In genomic region chr10:94625606-94626005, GRCm38 (mm10) we compare ENCODE assay signal across 23 mouse cellular contexts.
"Had no signal": no experiment of that assay in that cellular context is flagged by ENCODE, and none has a peak within 500 bp of the region (broad histone marks: within the 10 kb centered on the region; RNA-seq: fewer than 3 reads in every experiment).

No protein-coding gene starts in this region.

- H3K9me3 ChIP-seq: heart, embryonic 10.5 days; heart, embryonic 12.5 days; hindbrain, embryonic 10.5 days; hindbrain, embryonic 13.5 days; hindbrain, embryonic 15.5 days; limb, embryonic 10.5 days; limb, embryonic 12.5 days had no signal

- ATAC-seq: inflammation-experienced regulatory T-cells, adult 6 months; intestine, postnatal 0 days had no signal

- H3K27me3 ChIP-seq: hindbrain, embryonic 15.5 days had no signal

- H3K9ac ChIP-seq: heart, embryonic 12.5 days; hindbrain, embryonic 13.5 days; hindbrain, embryonic 15.5 days; limb, embryonic 12.5 days had no signal

- H3K4me2 ChIP-seq: heart, embryonic 12.5 days; hindbrain, embryonic 13.5 days; hindbrain, embryonic 15.5 days; limb, embryonic 12.5 days; liver, embryonic 11.5 days had no signal

- H3K27ac ChIP-seq: gastrocnemius, adult 2 months; heart, embryonic 10.5 days; hindbrain, embryonic 10.5 days; hindbrain, embryonic 13.5 days; hindbrain, embryonic 15.5 days; layer of hippocampus, adult 2 months; left cerebral cortex, adult 2 months; limb, embryonic 10.5 days; limb, embryonic 12.5 days had no signal

- H3K36me3 ChIP-seq: heart, embryonic 10.5 days; heart, embryonic 12.5 days; hindbrain, embryonic 10.5 days; hindbrain, embryonic 13.5 days; hindbrain, embryonic 15.5 days; limb, embryonic 10.5 days; limb, embryonic 12.5 days had no signal

- H3K4me3 ChIP-seq: gastrocnemius, adult 2 months; heart, embryonic 10.5 days; heart, embryonic 12.5 days; hindbrain, embryonic 10.5 days; hindbrain, embryonic 13.5 days; hindbrain, embryonic 15.5 days; layer of hippocampus, adult 2 months; left cerebral cortex, adult 2 months; limb, embryonic 10.5 days; limb, embryonic 12.5 days had no signal

- DNase-seq: gastrocnemius, adult 2 months; gastrocnemius, postnatal 10 days; gastrocnemius, postnatal 25 days; heart, postnatal 10 days; heart, postnatal 4 days; kidney, adult 18-20 months; kidney, adult 8-10 months; kidney, postnatal 10 days; kidney, postnatal 25 days; kidney, postnatal 4 days; liver had no signal
